Mouse (Mus musculus) ES-Bruce4 (cell line): ENCODE results near the gene Lrmda.

ENCODE experiments used
- CTCF ChIP-seq: IDR thresholded peaks from one replicate; pipeline ENCODE4 v1.8.1; 2011; ENCODE audit warnings: low read depth, low read length
- EP300 ChIP-seq: IDR thresholded peaks from 2 replicates; pipeline ENCODE4 v1.6.1; 2011; ENCODE audit warnings: low read depth, low read length; ENCODE audit not compliant: insufficient read depth
- POLR2A ChIP-seq: IDR thresholded peaks from one replicate; pipeline ENCODE4 v1.8.1; 2011; ENCODE audit warnings: low read length; ENCODE audit not compliant: insufficient read depth

- no peak for TF ChIP-seq CTCF
- TF ChIP-seq EP300: no peak
- no peak for TF ChIP-seq POLR2A
Observed at GRCm38 (mm10) chr14:22949466-22949865, 930.0 kb downstream of the Lrmda start.
